Mouse (Mus musculus) embryonic facial prominence, embryonic 12.5 days (tissue): Measurements from ENCODE around the gene Cox17. TPM values are rescaled to one million over a fixed set of nuclear protein-coding genes. Genes with fewer than 3 reads are reported as not detected.
A peak's percentile ranks its signal among the peaks of the same experiment; 100 is the strongest.

Experiments
- ATAC-seq: fragments of 200-750 bp; cut with Nextera tagmentation; 2 replicates; pipeline ENCODE4 v1.8.0; 2017; ENCODE audit not compliant: insufficient number of reproducible peaks, insufficient read depth, low FRiP score, low TSS enrichment
- H3K27ac ChIP-seq: fragments of 300-500 bp; sonication (generic); 2 replicates; pipeline ENCODE4 v1.5.1; 2016; ENCODE audit warnings: mild to moderate bottlenecking
- H3K27me3 ChIP-seq: fragments of 300-500 bp; sonication (generic); 2 replicates; pipeline ENCODE4 v1.6.1; 2016; ENCODE audit warnings: mild to moderate bottlenecking, moderate library complexity
- H3K36me3 ChIP-seq: fragments of 300-500 bp; sonication (generic); 2 replicates; pipeline ENCODE4 v1.6.1; 2016; ENCODE audit warnings: mild to moderate bottlenecking
- H3K4me1 ChIP-seq: fragments of 300-500 bp; sonication (generic); 2 replicates; pipeline ENCODE4 v1.6.1; 2016
- H3K4me2 ChIP-seq: fragments of 300-500 bp; sonication (generic); replicated peaks from 2 replicates; pipeline ENCODE4 v1.6.1; 2016; ENCODE audit warnings: mild to moderate bottlenecking, moderate library complexity
- H3K4me3 ChIP-seq: fragments of 300-500 bp; sonication (generic); 2 replicates; pipeline ENCODE4 v1.5.1; 2016; ENCODE audit warnings: mild to moderate bottlenecking
- H3K9ac ChIP-seq: fragments of 300-500 bp; sonication (generic); 2 replicates; pipeline ENCODE4 v1.6.1; 2016; ENCODE audit warnings: mild to moderate bottlenecking, moderate library complexity
- H3K9me3 ChIP-seq: fragments of 300-500 bp; sonication (generic); 2 replicates; pipeline ENCODE4 v1.6.1; 2016; ENCODE audit warnings: mild to moderate bottlenecking, moderate library complexity
- WGBS: fragments of 180-500 bp; shearing (Covaris S2); methylation state at CpG from one replicate; pipeline ENCODE4 v1.1.7; 2016; 5-methylcytosine and 5-hydroxymethylcytosine counted together
- polyA plus RNA-seq: library from polyadenylated mRNA; unstranded; fragments of >200 nt; fragmentation: Nextera tagmentation; extraction: Ambion mirVana; gene quantifications from 2 replicates; pipeline ENCODE4 v1.2.1, GENCODE M21; 2016

The Cox17 gene
- polyA plus RNA-seq, 1 experiment from 2014 or later = 111 TPM

DNA sequence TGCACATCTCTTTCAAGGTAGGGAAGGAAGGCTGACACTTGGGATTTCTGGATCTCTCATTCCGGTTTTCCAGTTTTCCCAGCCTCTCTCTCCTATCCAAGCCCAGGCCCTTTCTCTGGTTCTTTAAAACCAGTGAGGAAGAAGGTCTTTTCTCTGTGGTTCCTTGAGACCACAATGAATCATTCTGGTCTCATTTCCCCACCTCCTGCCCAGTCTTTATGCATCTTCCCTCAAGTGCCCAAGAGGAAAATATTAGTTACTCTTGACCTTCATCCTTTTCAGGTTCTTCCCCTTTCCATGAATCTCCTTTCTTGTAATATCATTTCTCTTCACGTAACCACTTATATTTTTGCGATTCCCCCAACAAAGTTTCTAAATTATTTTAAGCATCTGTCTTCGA lies 38.9 kb downstream of the Cox17 start:
- Histone ChIP-seq H3K4me2 (no peak overlapping the region), H3K9me3 (no peaks in the 10 kb centered on the region), H3K4me1 (no peaks in the 10 kb centered on the region), H3K36me3 (no peaks in the 10 kb centered on the region), H3K4me3 (no peak overlapping the region), H3K9ac (no peak overlapping the region), H3K27ac (no peak overlapping the region), H3K27me3 (no peaks in the 10 kb centered on the region)
- no peak for ATAC-seq
- WGBS = 95% methylated on average over 4 of the region's 4 CpGs

DNA sequence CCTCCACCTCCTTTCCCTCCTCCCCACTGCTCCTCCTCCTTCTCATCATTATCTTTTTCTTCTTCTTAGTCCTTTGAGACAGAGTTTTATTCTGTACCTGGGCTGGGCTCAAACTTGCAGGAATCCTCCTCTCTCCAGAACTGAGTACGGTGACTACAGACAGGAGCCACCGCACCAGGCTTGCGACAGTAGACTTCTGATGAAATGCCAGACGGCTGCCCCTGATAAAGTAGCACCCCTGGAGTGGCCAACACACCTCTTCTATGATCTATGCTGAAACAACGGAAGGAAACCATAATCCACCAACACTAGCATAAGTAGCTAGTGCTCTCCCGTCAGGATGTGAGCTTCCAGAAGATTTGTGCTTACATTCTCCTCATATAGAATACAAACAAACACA lies 40.6 kb downstream of the Cox17 start:
- no peak overlapping the region for H3K9ac ChIP-seq
- WGBS = 93% methylated on average over 6 of the region's 6 CpGs
- H3K4me2 ChIP-seq = no peak overlapping the region
- no peak overlapping the region for H3K27ac ChIP-seq
- no peaks in the 10 kb centered on the region for H3K9me3 ChIP-seq
- H3K4me3 ChIP-seq = no peak overlapping the region
- H3K27me3 ChIP-seq = no peaks in the 10 kb centered on the region
- H3K4me1 ChIP-seq = no peaks in the 10 kb centered on the region
- no peaks in the 10 kb centered on the region for H3K36me3 ChIP-seq
- no peak for ATAC-seq

DNA sequence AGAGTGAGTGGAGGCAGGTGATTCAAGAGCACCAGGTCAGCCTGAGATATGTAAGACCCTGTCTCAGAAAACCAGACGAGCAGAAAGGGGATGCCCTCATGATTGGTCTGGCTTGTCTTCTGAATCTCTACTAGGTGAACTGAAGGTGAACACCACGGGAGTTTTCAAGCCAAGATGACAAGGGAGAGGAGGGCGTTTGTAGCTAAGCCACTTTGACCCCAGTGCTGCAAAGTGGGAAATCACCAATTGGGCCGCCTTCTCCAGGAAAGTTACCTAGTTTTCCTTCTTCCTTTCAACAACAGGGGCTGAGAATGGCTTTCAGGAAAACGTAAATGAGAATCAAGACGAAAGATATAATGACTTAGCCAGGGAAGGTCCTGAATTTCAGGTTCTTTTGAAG lies 42.0 kb downstream of the Cox17 start:
- H3K9ac ChIP-seq = no peak overlapping the region
- H3K27me3 ChIP-seq = no peaks in the 10 kb centered on the region
- WGBS = 70% methylated on average over 6 of the region's 6 CpGs
- no peak overlapping the region for H3K4me3 ChIP-seq
- H3K36me3 ChIP-seq = no peaks in the 10 kb centered on the region
- no peaks in the 10 kb centered on the region for H3K4me1 ChIP-seq
- no peak for ATAC-seq
- H3K27ac ChIP-seq = no peak overlapping the region
- no peaks in the 10 kb centered on the region for H3K9me3 ChIP-seq
- no peak overlapping the region for H3K4me2 ChIP-seq

DNA sequence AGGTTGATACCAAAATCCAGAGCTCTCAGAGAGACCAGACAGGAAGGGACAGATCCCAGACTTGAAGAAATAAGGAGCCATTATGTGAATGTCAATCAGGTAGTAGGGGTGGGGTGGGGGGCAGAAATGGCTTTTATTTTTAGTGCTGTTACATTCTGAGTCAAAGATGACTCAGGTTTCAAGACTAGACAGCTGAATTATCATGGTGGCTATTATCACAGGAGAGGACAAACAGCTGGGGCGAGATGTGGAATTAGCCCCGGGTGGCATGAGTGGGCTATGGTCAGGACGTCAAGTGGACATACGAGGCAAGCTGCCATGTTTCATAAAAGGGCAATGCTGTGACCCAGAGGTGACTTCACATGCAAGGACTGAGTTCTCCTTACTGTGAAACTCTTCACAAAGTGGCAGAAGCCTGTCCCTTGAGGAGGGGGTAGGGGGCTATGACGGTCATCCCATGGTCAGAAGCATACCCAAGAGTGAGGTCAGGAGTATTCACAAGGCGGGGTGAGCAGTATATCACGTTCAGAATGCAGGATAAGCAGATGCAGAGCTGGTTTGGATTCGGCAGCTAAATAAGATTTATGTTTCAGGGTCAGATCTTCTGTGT lies 42.6 kb downstream of the Cox17 start:
- 75% methylated on average over 8 of the region's 8 CpGs for WGBS
- Histone ChIP-seq H3K27ac (no peak overlapping the region), H3K36me3 (no peaks in the 10 kb centered on the region), H3K9ac (no peak overlapping the region), H3K27me3 (no peaks in the 10 kb centered on the region), H3K4me1 (no peaks in the 10 kb centered on the region), H3K4me3 (no peak overlapping the region), H3K9me3 (no peaks in the 10 kb centered on the region), H3K4me2 (no peak overlapping the region)
- ATAC-seq = no peak

DNA sequence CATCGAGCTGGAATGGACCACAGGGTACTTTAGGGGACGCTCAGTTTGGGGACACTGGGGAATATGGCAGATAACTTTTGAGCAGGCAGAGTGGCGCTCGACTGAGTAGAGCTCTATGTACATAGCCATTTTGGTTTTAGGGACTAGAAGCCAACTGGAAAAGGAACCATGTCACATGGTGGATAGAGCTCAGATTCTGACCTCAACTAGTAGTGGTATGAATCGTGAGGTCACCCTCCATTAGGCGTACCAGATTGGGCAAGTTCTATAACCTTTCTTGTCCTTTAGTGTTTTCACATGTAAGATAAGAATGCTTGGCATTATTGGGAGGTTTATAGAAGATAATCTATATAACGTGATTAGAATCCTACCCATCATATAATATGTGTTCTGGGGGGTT lies 43.5 kb downstream of the Cox17 start:
- Histone ChIP-seq H3K4me1 (no peaks in the 10 kb centered on the region), H3K4me2 (no peak overlapping the region), H3K4me3 (no peak overlapping the region), H3K27ac (no peak overlapping the region), H3K9me3 (no peaks in the 10 kb centered on the region), H3K27me3 (no peaks in the 10 kb centered on the region), H3K36me3 (no peaks in the 10 kb centered on the region), H3K9ac (no peak overlapping the region)
- WGBS = 87% methylated on average over 7 of the region's 7 CpGs
- no peak for ATAC-seq

DNA sequence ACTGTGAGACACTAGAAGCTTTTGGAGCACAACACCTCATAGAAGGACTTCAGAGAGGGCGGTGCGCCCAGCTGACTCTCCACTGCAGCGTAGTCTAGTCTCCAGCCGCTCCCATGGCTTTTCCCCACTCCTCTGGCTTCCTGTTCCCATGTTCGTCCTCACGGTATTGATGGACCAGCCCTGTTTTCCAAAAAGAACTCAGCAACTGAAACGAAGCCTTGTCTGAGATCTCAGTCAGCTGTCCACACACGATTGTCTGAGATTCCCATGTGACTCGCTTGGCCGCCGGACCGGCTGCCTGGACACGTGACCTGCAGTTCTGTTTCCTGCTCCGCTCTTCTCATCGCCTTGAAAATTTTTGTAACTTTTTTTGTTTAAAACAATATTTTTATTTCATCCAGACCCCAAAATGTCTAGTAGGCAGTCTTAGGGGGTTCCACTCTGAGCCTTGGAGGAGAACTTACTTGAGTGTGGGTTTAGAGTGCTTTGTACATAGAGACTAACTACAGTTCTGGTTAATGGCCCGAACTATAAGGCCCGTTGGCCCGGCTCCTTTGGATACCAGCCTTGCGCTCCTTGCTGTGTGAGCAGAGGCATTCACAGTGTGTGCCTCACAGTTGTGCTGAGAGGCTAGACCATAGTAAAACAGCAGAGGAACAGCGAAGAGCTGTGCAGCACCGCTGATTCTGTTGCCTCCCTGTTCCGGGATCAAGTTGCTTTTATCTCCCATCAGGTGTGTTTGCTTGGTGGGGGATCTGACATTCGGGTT lies 45.5 kb downstream of the Cox17 start:
- H3K36me3 ChIP-seq = no peaks in the 10 kb centered on the region
- no peak overlapping the region for H3K27ac ChIP-seq
- peaks cover 4% of the 10 kb centered on the region; the same call in 1 of the 2 replicates for H3K4me1 ChIP-seq
- no peaks in the 10 kb centered on the region for H3K27me3 ChIP-seq
- ATAC-seq = no peak
- no peak overlapping the region for H3K4me2 ChIP-seq
- H3K4me3 ChIP-seq = no peak overlapping the region
- H3K9me3 ChIP-seq = no peaks in the 10 kb centered on the region
- 77% methylated on average over 23 of the region's 23 CpGs for WGBS
- no peak overlapping the region for H3K9ac ChIP-seq

DNA sequence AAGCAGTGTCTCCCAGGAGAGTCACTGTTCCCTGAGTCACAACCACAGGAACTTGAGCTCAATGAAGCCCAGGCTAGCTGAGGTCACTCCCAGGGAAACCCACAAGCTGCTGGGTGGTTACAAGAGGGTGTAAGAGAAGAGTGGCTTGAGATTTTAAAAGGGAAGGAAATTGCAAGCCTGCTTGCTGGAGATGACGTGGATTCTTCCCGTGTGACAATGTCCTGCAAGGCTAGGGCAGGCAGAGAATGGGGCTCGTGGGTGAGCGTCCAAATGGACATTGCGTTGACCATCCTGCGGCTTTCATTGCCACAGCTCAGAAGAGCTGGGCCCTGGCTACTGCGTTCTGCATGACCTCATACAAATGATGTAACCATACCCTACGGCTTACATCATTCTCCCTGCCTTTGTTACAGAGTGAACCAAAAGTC lies 47.4 kb downstream of the Cox17 start:
- no peaks in the 10 kb centered on the region for H3K27me3 ChIP-seq
- ATAC-seq = no peak
- peaks cover 6% of the 10 kb centered on the region; the same call in 1 of the 2 replicates for H3K4me1 ChIP-seq
- H3K9ac ChIP-seq = no peak overlapping the region
- WGBS = 85% methylated on average over 8 of the region's 8 CpGs
- H3K36me3 ChIP-seq = no peaks in the 10 kb centered on the region
- no peak overlapping the region for H3K27ac ChIP-seq
- no peak overlapping the region for H3K4me2 ChIP-seq
- H3K9me3 ChIP-seq = no peaks in the 10 kb centered on the region
- no peak overlapping the region for H3K4me3 ChIP-seq

DNA sequence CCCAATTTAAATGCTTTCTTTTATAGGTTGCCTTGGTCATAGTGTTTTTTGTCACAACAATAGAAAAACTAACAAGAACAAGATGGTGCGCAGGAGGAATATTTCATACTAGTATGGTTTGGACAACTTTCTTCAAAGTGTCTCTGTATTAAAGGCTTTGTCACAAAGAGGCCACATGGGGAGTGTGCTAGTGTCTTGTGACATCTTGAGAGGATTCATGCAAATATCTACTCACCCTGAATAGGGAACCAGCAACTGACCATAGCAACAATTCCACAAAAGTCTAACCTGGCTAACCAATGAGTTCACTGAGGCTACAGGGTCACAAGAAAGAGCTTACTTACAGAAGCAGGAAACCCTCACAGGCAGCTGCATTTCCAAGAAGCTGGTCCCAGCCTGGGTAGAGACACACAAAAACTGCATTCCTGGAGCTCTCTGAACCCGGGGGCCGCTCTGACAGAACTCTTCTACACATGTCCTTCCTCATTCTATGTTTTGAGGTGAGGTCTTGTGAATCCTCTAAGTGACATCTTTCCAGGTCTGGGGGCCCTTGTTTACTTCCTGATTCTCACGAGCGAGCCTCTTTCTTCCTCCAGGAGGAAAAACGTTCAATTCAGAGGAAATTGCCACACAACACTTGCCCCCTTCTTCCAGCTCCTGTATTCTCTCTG lies 48.4 kb downstream of the Cox17 start:
- peaks cover 16% of the 10 kb centered on the region for H3K4me1 ChIP-seq
- H3K27me3 ChIP-seq = no peaks in the 10 kb centered on the region
- H3K4me2 ChIP-seq = no peak overlapping the region
- H3K9ac ChIP-seq = no peak overlapping the region
- H3K36me3 ChIP-seq = no peaks in the 10 kb centered on the region
- WGBS = 66% methylated on average over 6 of the region's 6 CpGs
- H3K4me3 ChIP-seq = no peak overlapping the region
- H3K9me3 ChIP-seq = no peaks in the 10 kb centered on the region
- no peak for ATAC-seq
- H3K27ac ChIP-seq = no peak overlapping the region

DNA sequence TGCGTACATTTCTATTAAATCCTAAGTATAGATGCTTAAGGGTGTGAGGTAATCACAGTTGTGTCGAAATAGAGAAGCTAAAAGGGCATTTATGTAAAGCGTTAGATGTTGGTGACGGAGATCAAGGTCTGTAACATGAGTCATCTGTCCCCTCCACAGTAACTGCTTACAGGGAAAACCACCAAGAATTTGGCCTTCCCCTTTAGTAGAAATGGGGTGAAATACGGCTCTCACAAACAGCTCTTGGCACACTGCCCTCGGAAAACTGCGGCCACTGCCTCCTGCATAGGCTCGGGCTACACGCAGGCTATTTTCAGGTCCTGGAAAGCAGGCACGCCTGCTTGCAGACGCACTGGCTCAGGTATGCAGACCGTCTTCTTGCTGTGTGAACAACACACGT lies 49.4 kb downstream of the Cox17 start:
- ATAC-seq = no peak
- no peak overlapping the region for H3K9ac ChIP-seq
- no peak overlapping the region for H3K4me2 ChIP-seq
- H3K9me3 ChIP-seq = no peaks in the 10 kb centered on the region
- WGBS = 47% methylated on average over 13 of the region's 13 CpGs
- peaks cover 18% of the 10 kb centered on the region for H3K4me1 ChIP-seq
- no peak overlapping the region for H3K27ac ChIP-seq
- H3K27me3 ChIP-seq = no peaks in the 10 kb centered on the region
- no peak overlapping the region for H3K4me3 ChIP-seq
- H3K36me3 ChIP-seq = no peaks in the 10 kb centered on the region

DNA sequence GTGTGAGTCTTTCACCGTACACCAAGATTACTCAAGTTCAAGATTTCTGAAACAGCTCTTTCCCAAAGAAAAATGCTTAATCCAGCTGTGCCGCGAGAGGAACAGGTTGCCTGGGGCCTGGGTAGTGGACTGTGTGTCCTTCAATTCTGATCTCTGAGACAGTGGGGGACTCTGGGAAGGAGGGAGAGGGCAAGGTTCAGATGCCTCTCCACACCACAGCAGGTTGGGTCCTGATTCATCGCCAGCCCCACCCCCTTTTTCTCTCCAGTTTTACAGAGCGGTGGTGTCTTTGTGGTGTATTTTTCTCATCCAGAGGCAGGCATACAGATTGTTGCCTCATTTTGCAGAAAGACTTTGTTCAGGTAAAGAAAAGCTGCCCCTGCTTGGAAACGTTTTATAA lies 51.5 kb downstream of the Cox17 start:
- no peaks in the 10 kb centered on the region for H3K9me3 ChIP-seq
- H3K27me3 ChIP-seq = no peaks in the 10 kb centered on the region
- 88% methylated on average over 6 of the region's 6 CpGs for WGBS
- peaks cover 18% of the 10 kb centered on the region for H3K4me1 ChIP-seq
- H3K4me2 ChIP-seq = no peak overlapping the region
- H3K27ac ChIP-seq = no peak overlapping the region
- no peaks in the 10 kb centered on the region for H3K36me3 ChIP-seq
- no peak overlapping the region for H3K9ac ChIP-seq
- no peak for ATAC-seq
- H3K4me3 ChIP-seq = no peak overlapping the region

DNA sequence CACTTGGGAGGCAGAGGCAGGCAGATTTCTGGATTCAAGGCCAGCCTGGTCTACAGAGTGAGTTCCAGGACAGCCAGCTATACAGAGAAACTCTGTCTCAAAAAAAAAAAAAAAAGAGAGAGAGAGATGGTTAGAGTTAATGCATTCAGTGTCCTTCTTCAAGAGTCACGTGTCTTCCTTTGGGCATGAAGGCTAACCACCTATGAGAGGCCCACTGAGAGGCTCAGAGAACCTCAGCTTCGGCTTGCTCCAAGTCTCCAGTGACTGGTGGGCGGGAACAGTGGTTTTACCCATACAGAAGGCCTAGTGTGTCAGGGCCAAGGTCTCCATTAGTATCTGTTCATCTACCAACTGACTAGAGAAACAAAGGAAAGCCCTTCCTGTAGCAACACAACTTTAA lies 52.3 kb downstream of the Cox17 start:
- Histone ChIP-seq H3K4me1 (peaks cover 18% of the 10 kb centered on the region), H3K9ac (no peak overlapping the region), H3K36me3 (no peaks in the 10 kb centered on the region), H3K9me3 (no peaks in the 10 kb centered on the region), H3K4me2 (peak overlapping the region; percentile 49; the same call in 1 of the 2 replicates), H3K27me3 (no peaks in the 10 kb centered on the region), H3K27ac (peak overlapping the region; percentile 75), H3K4me3 (no peak overlapping the region)
- 51% methylated on average over 3 of the region's 3 CpGs for WGBS
- ATAC-seq = no peak
